Mouse (Mus musculus) heart, postnatal 25 days (tissue): ENCODE data around the gene Tle4. TPM values are rescaled to one million over a fixed set of nuclear protein-coding genes. Genes with fewer than 3 reads are reported as not detected.

Experiments
- DNase-seq: peaks from one replicate; pipeline ENCODE4 v3.0.0; 2022; ENCODE audit warnings: low spot score
- intact Hi-C: fragments of 180-260 bp; cut with DNase I; formaldehyde crosslinking; loops from one replicate; pipeline ENCODE4 v1.15.1; 2025
- total RNA-seq, 2 experiments: library from RNA; stranded (reverse); gene quantifications; 2 replicates each; pipeline ENCODE4 v1.2.3; 2021

The Tle4 gene
- total RNA-seq, 2 experiments from 2014 or later, result 8.9 to 9.5 TPM

- intact Hi-C loops, result no loop called here
- no peak for DNase-seq
Measured at GRCm38 (mm10) chr19:14425122-14425521, 172.7 kb downstream of the Tle4 start.

- DNase-seq, result no peak
- intact Hi-C loops, result no loop called here
Measured at GRCm38 (mm10) chr19:14424016-14424964, 173.6 kb downstream of the Tle4 start.

GRCm38 (mm10) chr19:14421691-14422090 is 176.2 kb downstream of the Tle4 start:
- DNase-seq, result no peak

GRCm38 (mm10) chr19:14419886-14420285 is 178.0 kb downstream of the Tle4 start:
- no peak for DNase-seq
- intact Hi-C loops, result no loop called here

More at GRCm38 (mm10) chr19:14421691-14422090, 176.2 kb downstream of the Tle4 start:
- intact Hi-C loops, result no loop called here

GRCm38 (mm10) chr19:14416845-14417244 is 181.0 kb downstream of the Tle4 start:
- no peak for DNase-seq

GRCm38 (mm10) chr19:14415996-14416395 is 181.9 kb downstream of the Tle4 start:
- no peak for DNase-seq
- intact Hi-C loops, result no loop called here

More at GRCm38 (mm10) chr19:14416845-14417244, 181.0 kb downstream of the Tle4 start:
- intact Hi-C loops, result no loop called here

- intact Hi-C loops, result no loop called here
- no peak for DNase-seq
Measured at GRCm38 (mm10) chr19:14414957-14415356, 182.9 kb downstream of the Tle4 start.

- intact Hi-C loops, result no loop called here
Measured at GRCm38 (mm10) chr19:14406603-14407002, 191.2 kb downstream of the Tle4 start.

More at GRCm38 (mm10) chr19:14406603-14407002, 191.2 kb downstream of the Tle4 start:
- no peak for DNase-seq
